Mouse (Mus musculus): ENCODE data around the gene D10Wsu102e.

DNA sequence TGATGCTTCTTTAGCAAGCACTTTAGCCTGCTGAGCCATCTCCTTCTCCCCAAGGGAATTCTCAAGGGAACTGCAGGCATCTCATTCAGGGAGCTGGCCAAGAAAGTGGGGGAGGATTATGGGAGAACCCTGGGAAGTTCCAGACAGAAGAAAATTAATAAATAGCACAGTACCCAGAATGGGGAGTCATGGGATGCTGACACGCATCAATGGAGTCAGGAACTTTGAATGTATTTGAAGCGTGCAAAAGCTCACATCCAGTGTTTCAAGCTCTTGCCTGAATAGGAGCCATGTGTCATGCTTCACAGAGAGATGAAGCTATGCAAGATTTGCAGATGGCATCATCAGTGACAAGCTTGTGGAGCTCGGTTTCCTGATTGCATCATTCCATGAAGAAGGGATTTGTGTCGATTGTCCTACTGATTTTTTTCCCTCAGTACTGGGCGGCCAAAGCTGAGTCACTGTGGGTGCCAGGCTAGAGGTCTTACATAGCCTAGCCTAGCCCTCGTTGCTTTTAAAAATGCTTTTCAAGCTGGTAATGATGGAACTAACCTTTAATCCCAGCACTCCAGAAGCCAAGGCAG, 170.5 kb downstream of the D10Wsu102e start:
- TF ChIP-seq POLR2A (IDR thresholded peaks at IDR 0.05; ENCODE audit: insufficient read depth, low read length) (no peak), CTCF (IDR thresholded peaks at IDR 0.05; ENCODE audit: low read depth, low read length) (no peak), EP300 (IDR thresholded peaks at IDR 0.05; ENCODE audit: insufficient read depth, low read depth, low read length) (no peak)

Data from ES-Bruce4 (cell line).